Mouse (Mus musculus): ENCODE measurements around the gene Nos2. TPM values are rescaled to one million over a fixed set of nuclear protein-coding genes. Genes with fewer than 3 reads are reported as not detected.

Gene Nos2
- polyA plus RNA-seq, 1 experiment from 2014 or later, result 0.89 TPM

DNA sequence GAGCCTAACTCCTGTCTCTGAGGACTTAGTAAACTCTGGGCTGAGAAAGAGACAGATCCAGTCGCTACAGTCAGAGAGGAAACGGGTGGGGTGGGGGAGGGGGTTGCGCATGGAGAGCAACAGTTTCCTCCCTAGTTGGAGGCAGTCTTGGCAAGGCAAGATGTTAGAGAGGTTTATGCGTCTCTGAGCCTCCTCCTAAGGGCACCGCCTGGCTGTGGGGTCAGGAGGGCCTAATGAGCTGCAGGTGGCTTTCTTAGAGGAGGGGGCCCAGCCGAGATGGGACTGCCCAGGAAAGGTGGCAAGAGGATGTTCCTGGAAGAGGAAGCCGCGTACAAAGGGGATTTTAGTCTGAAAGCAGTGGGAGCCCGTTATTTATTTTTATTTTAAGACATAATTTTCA is 3.5 kb downstream of the Nos2 start:
- Histone ChIP-seq H3K9me3 (no peaks in the 10 kb centered on the region), H3K27me3 (ENCODE audit: poor library complexity, severe bottlenecking) (peaks cover 64% of the 10 kb centered on the region), H3K36me3 (replicated peaks) (no peaks in the 10 kb centered on the region), H3K4me1 (peaks cover 25% of the 10 kb centered on the region), H3K4me3 (peak overlapping the region; percentile 10; the same call in 1 of the 2 replicates), H3K27ac (no peak overlapping the region)
- WGBS, result 6% methylated on average over 9 of the region's 9 CpGs
- DNase-seq (ENCODE audit: extremely low spot score, low spot score), result peak; percentile 30

GRCm38 (mm10) chr11:78924916-78925315 is 4.3 kb downstream of the Nos2 start:
- Histone ChIP-seq H3K27ac (peak overlapping the region; percentile 71), H3K4me1 (peaks cover 25% of the 10 kb centered on the region), H3K36me3 (replicated peaks) (no peaks in the 10 kb centered on the region), H3K9me3 (no peaks in the 10 kb centered on the region), H3K4me3 (peak overlapping the region; percentile 52), H3K27me3 (ENCODE audit: poor library complexity, severe bottlenecking) (peaks cover 64% of the 10 kb centered on the region)
- under 1% methylated on average over 37 of the region's 37 CpGs for WGBS
- DNase-seq (ENCODE audit: extremely low spot score, low spot score), result peak; percentile 40

- no peak for DNase-seq (ENCODE audit: extremely low spot score, low spot score)
- no peak overlapping the region for H3K4me3 ChIP-seq
- no peak overlapping the region for H3K27ac ChIP-seq
- peaks cover 22% of the 10 kb centered on the region for H3K4me1 ChIP-seq
- 93% methylated on average over 5 of the region's 5 CpGs for WGBS
- no peaks in the 10 kb centered on the region for H3K9me3 ChIP-seq
- no peaks in the 10 kb centered on the region for H3K36me3 ChIP-seq (replicated peaks)
- peaks cover 37% of the 10 kb centered on the region for H3K27me3 ChIP-seq (ENCODE audit: poor library complexity, severe bottlenecking)
Observed at GRCm38 (mm10) chr11:78929345-78929744, 8.8 kb downstream of the Nos2 start.

DNA sequence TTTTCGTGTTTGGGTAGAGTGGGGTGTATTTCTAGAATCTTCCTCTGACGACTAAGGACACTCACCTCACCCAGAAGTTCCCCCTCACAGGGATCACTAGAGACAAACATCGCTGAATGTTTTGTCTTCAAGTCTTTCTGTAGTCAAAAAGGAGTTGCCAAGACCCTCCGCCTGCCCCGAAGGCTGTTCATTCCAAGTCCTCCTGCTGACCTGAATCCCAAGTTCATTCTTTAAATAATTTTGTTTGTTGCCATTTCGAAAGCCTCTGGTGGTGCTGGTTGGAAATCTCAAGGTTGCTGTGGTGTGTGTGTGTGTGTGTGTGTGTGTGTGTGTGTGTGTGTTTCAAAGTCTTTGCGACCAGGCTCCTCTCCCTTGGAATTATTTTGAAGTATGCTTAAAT is 13.7 kb downstream of the Nos2 start:
- 89% methylated on average over 7 of the region's 7 CpGs for WGBS
- 0 out of 2 replicates have a peak overlapping the region, but pooled peaks have one; percentile 44 for H3K27ac ChIP-seq

DNA sequence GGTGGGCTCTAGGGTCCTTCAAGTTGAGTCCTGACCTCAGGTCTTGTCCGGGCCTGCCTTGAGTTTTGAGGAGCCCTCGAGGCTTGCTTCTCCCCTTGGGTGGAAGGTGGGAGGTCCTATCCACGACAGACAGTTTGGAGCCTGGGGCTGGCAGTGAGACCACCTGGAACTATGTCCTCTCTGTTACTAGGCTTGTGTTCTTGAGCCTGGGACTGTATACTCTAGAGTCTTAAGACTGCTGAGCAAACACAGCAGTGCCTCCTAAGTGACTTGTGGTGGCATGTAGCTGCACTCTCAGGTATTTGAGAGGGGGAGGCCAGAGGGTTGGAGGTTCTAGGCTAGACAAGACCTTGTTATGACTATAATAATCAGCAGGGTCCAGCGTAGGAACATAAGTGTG is 14.1 kb downstream of the Nos2 start:
- Histone ChIP-seq H3K4me1 (peaks cover 9% of the 10 kb centered on the region; the same call in 1 of the 2 replicates), H3K36me3 (replicated peaks) (no peaks in the 10 kb centered on the region), H3K27me3 (ENCODE audit: poor library complexity, severe bottlenecking) (no peaks in the 10 kb centered on the region), H3K27ac (0 out of 2 replicates have a peak overlapping the region, but pooled peaks have one; percentile 44), H3K9me3 (no peaks in the 10 kb centered on the region), H3K4me3 (no peak overlapping the region)
- DNase-seq (ENCODE audit: extremely low spot score, low spot score), result no peak
- WGBS, result 76% methylated on average over 4 of the region's 4 CpGs

More for the DNA sequence above, 13.7 kb downstream of the Nos2 start:
- peaks cover 9% of the 10 kb centered on the region; the same call in 1 of the 2 replicates for H3K4me1 ChIP-seq
- no peak overlapping the region for H3K4me3 ChIP-seq
- H3K9me3 ChIP-seq, result no peaks in the 10 kb centered on the region
- no peak for DNase-seq (ENCODE audit: extremely low spot score, low spot score)
- no peaks in the 10 kb centered on the region for H3K27me3 ChIP-seq (ENCODE audit: poor library complexity, severe bottlenecking)
- no peaks in the 10 kb centered on the region for H3K36me3 ChIP-seq (replicated peaks)

DNA sequence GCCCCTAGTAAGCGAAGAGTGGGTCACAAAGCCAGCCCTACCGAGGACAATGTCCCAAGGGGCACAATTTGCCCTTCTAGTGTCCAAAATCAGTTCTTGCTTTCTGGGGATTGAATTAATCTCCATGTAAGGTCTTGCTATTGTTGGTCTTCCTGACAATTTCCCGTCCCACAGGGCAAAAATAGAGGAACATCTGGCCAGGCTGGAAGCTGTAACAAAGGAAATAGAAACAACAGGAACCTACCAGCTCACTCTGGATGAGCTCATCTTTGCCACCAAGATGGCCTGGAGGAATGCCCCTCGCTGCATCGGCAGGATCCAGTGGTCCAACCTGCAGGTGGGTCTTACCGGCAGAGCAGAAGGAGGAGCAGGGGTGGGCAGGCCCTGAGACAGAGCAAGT is 14.6 kb downstream of the Nos2 start:
- Histone ChIP-seq H3K36me3 (replicated peaks) (no peaks in the 10 kb centered on the region), H3K27me3 (ENCODE audit: poor library complexity, severe bottlenecking) (no peaks in the 10 kb centered on the region), H3K4me3 (no peak overlapping the region), H3K27ac (0 out of 2 replicates have a peak overlapping the region, but pooled peaks have one; percentile 44), H3K9me3 (no peaks in the 10 kb centered on the region), H3K4me1 (peaks cover 9% of the 10 kb centered on the region; the same call in 1 of the 2 replicates)
- no peak for DNase-seq (ENCODE audit: extremely low spot score, low spot score)
- 83% methylated on average over 6 of the region's 6 CpGs for WGBS

GRCm38 (mm10) chr11:78943083-78943482 is 22.5 kb downstream of the Nos2 start:
- Histone ChIP-seq H3K36me3 (replicated peaks) (no peaks in the 10 kb centered on the region), H3K4me1 (no peaks in the 10 kb centered on the region), H3K27ac (no peak overlapping the region), H3K4me3 (no peak overlapping the region), H3K27me3 (ENCODE audit: poor library complexity, severe bottlenecking) (no peaks in the 10 kb centered on the region), H3K9me3 (no peaks in the 10 kb centered on the region)
- DNase-seq (ENCODE audit: extremely low spot score, low spot score), result no peak
- 94% methylated on average over 1 of the region's 1 CpGs for WGBS

GRCm38 (mm10) chr11:78950365-78950764 is 29.8 kb downstream of the Nos2 start:
- 93% methylated on average over 8 of the region's 8 CpGs for WGBS
- H3K36me3 ChIP-seq (replicated peaks), result no peaks in the 10 kb centered on the region
- no peak overlapping the region for H3K27ac ChIP-seq
- H3K4me1 ChIP-seq, result peaks cover 6% of the 10 kb centered on the region
- DNase-seq (ENCODE audit: extremely low spot score, low spot score), result no peak
- no peak overlapping the region for H3K4me3 ChIP-seq
- peaks cover 34% of the 10 kb centered on the region for H3K27me3 ChIP-seq (ENCODE audit: poor library complexity, severe bottlenecking)
- no peaks in the 10 kb centered on the region for H3K9me3 ChIP-seq

DNA sequence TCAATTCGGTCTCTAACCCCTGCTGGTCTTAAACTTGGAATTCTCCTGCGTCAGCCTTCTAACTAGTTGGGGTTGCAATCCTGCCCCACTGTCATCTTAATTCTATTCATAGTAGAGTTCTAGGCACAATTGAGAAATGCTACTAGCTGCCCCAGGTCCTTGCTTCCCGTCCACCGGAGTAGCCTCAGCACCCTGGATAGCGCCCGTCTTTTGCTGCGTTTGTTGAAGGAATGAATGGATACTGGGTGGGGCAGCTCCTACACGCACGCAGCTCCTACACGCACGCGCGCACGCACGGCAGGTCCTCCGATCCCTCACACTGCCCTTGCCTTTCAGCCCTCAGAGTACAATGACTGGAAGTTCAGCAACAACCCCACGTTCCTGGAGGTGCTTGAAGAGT is 31.9 kb downstream of the Nos2 start:
- 6% methylated on average over 17 of the region's 17 CpGs for WGBS
- Histone ChIP-seq H3K9me3 (no peaks in the 10 kb centered on the region), H3K36me3 (replicated peaks) (no peaks in the 10 kb centered on the region), H3K27ac (no peak overlapping the region), H3K4me1 (peaks cover 6% of the 10 kb centered on the region), H3K27me3 (ENCODE audit: poor library complexity, severe bottlenecking) (peaks cover 44% of the 10 kb centered on the region), H3K4me3 (peak overlapping the region; percentile 30)
- peak; percentile 42 for DNase-seq (ENCODE audit: extremely low spot score, low spot score)

DNA sequence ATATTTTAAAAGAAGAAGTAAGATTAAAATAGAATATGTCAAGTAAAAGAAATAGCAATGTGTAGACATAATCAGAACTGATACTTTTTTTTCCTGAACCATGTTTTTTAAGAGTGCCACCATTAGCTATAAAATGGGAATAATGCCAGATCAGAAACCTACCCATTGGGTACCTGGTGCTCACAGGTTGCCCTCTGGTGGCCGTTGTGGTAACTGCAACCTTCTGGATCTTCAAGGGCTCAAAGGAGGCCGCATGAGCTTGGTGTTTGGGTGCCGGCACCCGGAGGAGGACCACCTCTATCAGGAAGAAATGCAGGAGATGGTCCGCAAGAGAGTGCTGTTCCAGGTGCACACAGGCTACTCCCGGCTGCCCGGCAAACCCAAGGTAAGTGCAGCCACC is 35.7 kb downstream of the Nos2 start:
- peak; percentile 70 for DNase-seq (ENCODE audit: extremely low spot score, low spot score)
- Histone ChIP-seq H3K9me3 (no peaks in the 10 kb centered on the region), H3K36me3 (replicated peaks) (no peaks in the 10 kb centered on the region), H3K27me3 (ENCODE audit: poor library complexity, severe bottlenecking) (peaks cover 43% of the 10 kb centered on the region), H3K4me3 (no peak overlapping the region), H3K4me1 (peaks cover 6% of the 10 kb centered on the region), H3K27ac (no peak overlapping the region)
- WGBS, result 11% methylated on average over 7 of the region's 7 CpGs

GRCm38 (mm10) chr11:78959367-78959766 is 38.8 kb downstream of the Nos2 start:
- Histone ChIP-seq H3K9me3 (no peaks in the 10 kb centered on the region), H3K27me3 (ENCODE audit: poor library complexity, severe bottlenecking) (peaks cover 19% of the 10 kb centered on the region)
- 75% methylated on average over 8 of the region's 8 CpGs for WGBS

GRCm38 (mm10) chr11:78959841-78960520 is 39.4 kb downstream of the Nos2 start:
- H3K9me3 ChIP-seq, result no peaks in the 10 kb centered on the region
- H3K27ac ChIP-seq, result no peak overlapping the region
- DNase-seq (ENCODE audit: extremely low spot score, low spot score), result no peak
- H3K27me3 ChIP-seq (ENCODE audit: poor library complexity, severe bottlenecking), result peaks cover 14% of the 10 kb centered on the region
- H3K4me3 ChIP-seq, result no peak overlapping the region
- no peaks in the 10 kb centered on the region for H3K36me3 ChIP-seq (replicated peaks)
- 63% methylated on average over 5 of the region's 5 CpGs for WGBS
- no peaks in the 10 kb centered on the region for H3K4me1 ChIP-seq

More at GRCm38 (mm10) chr11:78959367-78959766, 38.8 kb downstream of the Nos2 start:
- no peak for DNase-seq (ENCODE audit: extremely low spot score, low spot score)
- Histone ChIP-seq H3K36me3 (replicated peaks) (no peaks in the 10 kb centered on the region), H3K4me1 (no peaks in the 10 kb centered on the region), H3K27ac (no peak overlapping the region), H3K4me3 (no peak overlapping the region)

GRCm38 (mm10) chr11:78961221-78961620 is 40.6 kb downstream of the Nos2 start:
- Histone ChIP-seq H3K27me3 (ENCODE audit: poor library complexity, severe bottlenecking) (peaks cover 14% of the 10 kb centered on the region), H3K4me3 (no peak overlapping the region), H3K4me1 (no peaks in the 10 kb centered on the region), H3K9me3 (no peaks in the 10 kb centered on the region), H3K27ac (no peak overlapping the region), H3K36me3 (replicated peaks) (no peaks in the 10 kb centered on the region)
- DNase-seq (ENCODE audit: extremely low spot score, low spot score), result no peak
- WGBS, result 81% methylated on average over 5 of the region's 5 CpGs

Measured in forebrain, embryonic 10.5 days (tissue).